Mouse (Mus musculus): ENCODE data around the gene Snx10.

- TF ChIP-seq CTCF (IDR thresholded peaks at IDR 0.05; ENCODE audit: control insufficient read depth, insufficient read depth, insufficient read length) (no peak), MAX (IDR thresholded peaks at IDR 0.05) (no peak)
These were observed 68.1 kb downstream of the Snx10 start for GRCm38 (mm10) chr6:51591844-51592243.
